Mouse (Mus musculus) liver, embryonic 11.5 days (tissue): ENCODE measurements around the gene Gm28230. TPM values are rescaled to one million over a fixed set of nuclear protein-coding genes. Genes with fewer than 3 reads are reported as not detected.
A peak's percentile ranks its signal among the peaks of the same experiment; 100 is the strongest.

Source experiments
- ATAC-seq: fragments of 200-750 bp; cut with Nextera tagmentation; replicated peaks from 2 replicates; pipeline ENCODE4 v1.8.0; 2017; ENCODE audit warnings: moderate number of reproducible peaks, mild to moderate bottlenecking, moderate TSS enrichment, moderate library complexity; ENCODE audit not compliant: low FRiP score
- DNase-seq: peaks from one replicate; pipeline ENCODE4 v3.0.0-alpha.2; 2017; ENCODE audit warnings: low spot score
- H3K27ac ChIP-seq: fragments of 300-500 bp; sonication (generic); 2 replicates; pipeline ENCODE4 v1.5.1; 2014; ENCODE audit warnings: mild to moderate bottlenecking, low read depth, low read length, control low read depth
- H3K27me3 ChIP-seq: fragments of 300-500 bp; sonication (generic); replicated peaks from 2 replicates; pipeline ENCODE4 v1.6.1; 2014; ENCODE audit warnings: low read length, mixed read lengths; ENCODE audit not compliant: control insufficient read depth, insufficient read depth
- H3K36me3 ChIP-seq: fragments of 300-500 bp; sonication (generic); 2 replicates; pipeline ENCODE4 v1.6.1; 2014; ENCODE audit warnings: mild to moderate bottlenecking, low read length, moderate library complexity, mixed read lengths; ENCODE audit not compliant: control insufficient read depth, insufficient read depth
- H3K4me1 ChIP-seq: fragments of 300-500 bp; sonication (generic); replicated peaks from 2 replicates; pipeline ENCODE4 v1.6.1; 2014; ENCODE audit warnings: low read length, mixed read lengths; ENCODE audit not compliant: control insufficient read depth, insufficient read depth
- H3K4me2 ChIP-seq: fragments of 300-500 bp; sonication (generic); 2 replicates; pipeline ENCODE4 v1.6.1; 2014; ENCODE audit warnings: mild to moderate bottlenecking, control low read depth, moderate library complexity
- H3K4me3 ChIP-seq: fragments of 300-500 bp; sonication (generic); 2 replicates; pipeline ENCODE4 v1.5.1; 2014; ENCODE audit warnings: low read depth, low read length, control low read depth
- H3K9ac ChIP-seq: fragments of 300-500 bp; sonication (generic); 2 replicates; pipeline ENCODE4 v1.6.1; 2014; ENCODE audit warnings: low read depth, low read length, control low read depth
- H3K9me3 ChIP-seq: fragments of 300-500 bp; sonication (generic); 2 replicates; pipeline ENCODE4 v1.6.1; 2016; ENCODE audit warnings: low read length, inconsistent platforms, mixed read lengths; ENCODE audit not compliant: control insufficient read depth
- WGBS: fragments of 180-500 bp; shearing (Covaris S2); extraction: QIAGEN DNeasy Blood & Tissue Kit; methylation state at CpG from one replicate; pipeline ENCODE4 v1.1.7; 2014; 5-methylcytosine and 5-hydroxymethylcytosine counted together
- polyA plus RNA-seq: library from polyadenylated mRNA; unstranded; fragments of >200 nt; fragmentation: Nextera tagmentation; extraction: Ambion mirVana; gene quantifications from 2 replicates; pipeline ENCODE4 v1.2.1, GENCODE M21; 2014

The Gm28230 gene
- polyA plus RNA-seq, 1 experiment from 2014 or later: not detected

GRCm38 (mm10) chr2:74733317-74733661 lies 6.8 kb downstream of the Gm28230 start:
- 1% methylated on average over 16 of the region's 16 CpGs for WGBS
- ATAC-seq: no peak
- H3K9ac ChIP-seq: no peak overlapping the region
- DNase-seq: peak; percentile 35
- no peak overlapping the region for H3K4me3 ChIP-seq
- H3K9me3 ChIP-seq: no peaks in the 10 kb centered on the region
- H3K4me1 ChIP-seq: no peaks in the 10 kb centered on the region; the same call in 1 of the 2 replicates
- H3K27me3 ChIP-seq: peaks cover 98% of the 10 kb centered on the region
- H3K4me2 ChIP-seq: peak overlapping the region; percentile 24
- H3K27ac ChIP-seq: no peak overlapping the region
- no peaks in the 10 kb centered on the region for H3K36me3 ChIP-seq

- 3% methylated on average over 6 of the region's 6 CpGs for WGBS
- H3K9me3 ChIP-seq: no peaks in the 10 kb centered on the region
- no peaks in the 10 kb centered on the region for H3K36me3 ChIP-seq
- DNase-seq (peak; percentile 32), ATAC-seq (no peak)
- H3K4me3 ChIP-seq: no peak overlapping the region
- no peaks in the 10 kb centered on the region; the same call in 1 of the 2 replicates for H3K4me1 ChIP-seq
- no peak overlapping the region for H3K9ac ChIP-seq
- peaks cover 98% of the 10 kb centered on the region for H3K27me3 ChIP-seq
- no peak overlapping the region for H3K4me2 ChIP-seq
- H3K27ac ChIP-seq: no peak overlapping the region
Measured at GRCm38 (mm10) chr2:74733765-74734164, 7.2 kb downstream of the Gm28230 start.

- ATAC-seq: no peak
Measured at GRCm38 (mm10) chr2:74734451-74734850, 7.9 kb downstream of the Gm28230 start.

GRCm38 (mm10) chr2:74734996-74735811 lies 8.7 kb downstream of the Gm28230 start:
- no peak overlapping the region for H3K4me3 ChIP-seq
- H3K4me1 ChIP-seq: no peaks in the 10 kb centered on the region; the same call in 1 of the 2 replicates
- H3K9me3 ChIP-seq: no peaks in the 10 kb centered on the region
- DNase-seq (peak; percentile 42), ATAC-seq (no peak)
- peaks cover 100% of the 10 kb centered on the region for H3K27me3 ChIP-seq
- no peak overlapping the region; the same call in 1 of the 2 replicates for H3K4me2 ChIP-seq
- no peak overlapping the region for H3K27ac ChIP-seq
- H3K9ac ChIP-seq: no peak overlapping the region
- H3K36me3 ChIP-seq: no peaks in the 10 kb centered on the region
- WGBS: 6% methylated on average over 27 of the region's 27 CpGs

More at GRCm38 (mm10) chr2:74734451-74734850, 7.9 kb downstream of the Gm28230 start:
- Histone ChIP-seq H3K4me3 (no peak overlapping the region), H3K9me3 (no peaks in the 10 kb centered on the region), H3K4me2 (no peak overlapping the region), H3K27ac (no peak overlapping the region), H3K36me3 (no peaks in the 10 kb centered on the region), H3K27me3 (peaks cover 98% of the 10 kb centered on the region), H3K9ac (no peak overlapping the region), H3K4me1 (no peaks in the 10 kb centered on the region; the same call in 1 of the 2 replicates)
- DNase-seq: peak; percentile 36
- 5% methylated on average over 13 of the region's 13 CpGs for WGBS

- WGBS: 2% methylated on average over 42 of the region's 42 CpGs
- H3K4me3 ChIP-seq: peak overlapping the region; percentile 19; the same call in 1 of the 2 replicates
Measured at GRCm38 (mm10) chr2:74735851-74736687, 9.5 kb downstream of the Gm28230 start.

GRCm38 (mm10) chr2:74736688-74737577 lies 10.4 kb downstream of the Gm28230 start:
- H3K4me3 ChIP-seq: no peak overlapping the region
- H3K36me3 ChIP-seq: no peaks in the 10 kb centered on the region
- no peaks in the 10 kb centered on the region for H3K9me3 ChIP-seq
- ATAC-seq (no peak), DNase-seq (no peak)
- no peak overlapping the region; the same call in 1 of the 2 replicates for H3K4me2 ChIP-seq
- peaks cover 100% of the 10 kb centered on the region for H3K27me3 ChIP-seq
- no peaks in the 10 kb centered on the region; the same call in 1 of the 2 replicates for H3K4me1 ChIP-seq
- H3K27ac ChIP-seq: no peak overlapping the region
- H3K9ac ChIP-seq: no peak overlapping the region
- WGBS: 8% methylated on average over 15 of the region's 15 CpGs

More at GRCm38 (mm10) chr2:74735851-74736687, 9.5 kb downstream of the Gm28230 start:
- ATAC-seq (no peak), DNase-seq (peak; percentile 42)
- no peak overlapping the region for H3K9ac ChIP-seq
- H3K27ac ChIP-seq: no peak overlapping the region
- H3K36me3 ChIP-seq: no peaks in the 10 kb centered on the region
- peak overlapping the region; percentile 32 for H3K4me2 ChIP-seq
- H3K9me3 ChIP-seq: no peaks in the 10 kb centered on the region
- H3K4me1 ChIP-seq: no peaks in the 10 kb centered on the region; the same call in 1 of the 2 replicates
- H3K27me3 ChIP-seq: peaks cover 100% of the 10 kb centered on the region

- Histone ChIP-seq H3K9me3 (no peaks in the 10 kb centered on the region), H3K4me3 (no peak overlapping the region), H3K4me2 (no peak overlapping the region), H3K9ac (no peak overlapping the region), H3K4me1 (no peaks in the 10 kb centered on the region; the same call in 1 of the 2 replicates), H3K36me3 (no peaks in the 10 kb centered on the region), H3K27me3 (peaks cover 100% of the 10 kb centered on the region), H3K27ac (no peak overlapping the region)
- WGBS: 11% methylated on average over 7 of the region's 7 CpGs
- no peak for ATAC-seq
- no peak for DNase-seq
Measured at GRCm38 (mm10) chr2:74737578-74738070, 11.1 kb downstream of the Gm28230 start.
